Mouse (Mus musculus) mature B cell (primary cell): ENCODE results near the gene Glo1.
"Not testable (repeated sequence)": the region's sequence is repeated elsewhere in the genome, so short reads cannot be mapped to it uniquely, and the experiment has no call there.

Experiments used
- in situ Hi-C: fragments of 300-500 bp; cut with MboI; formaldehyde crosslinking; loops from 2 replicates; pipeline ENCODE4 v1.14.3; 2019

Gene Glo1

DNA sequence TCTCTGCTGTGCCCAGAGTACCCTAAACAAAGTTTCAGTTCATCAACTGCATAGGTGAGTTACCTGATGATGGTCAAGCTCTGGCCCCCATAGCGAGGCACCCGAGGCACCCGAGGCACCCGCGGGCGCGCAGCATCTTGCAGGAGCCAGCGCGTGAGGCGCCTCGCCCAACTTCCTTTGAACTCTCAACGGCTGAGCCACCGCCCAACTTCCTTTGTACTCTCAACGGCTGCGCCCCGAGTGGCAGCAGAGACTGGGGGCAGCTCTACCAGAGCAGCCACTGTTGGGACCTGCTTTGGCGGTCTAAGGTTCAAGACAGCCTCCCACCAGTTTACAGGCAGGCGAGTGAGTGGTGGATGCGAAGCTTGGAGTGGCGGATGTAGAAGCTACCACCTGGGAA is at the start of gene Glo1:
TSS of gene Glo1 (minus strand) at position 153 of the 400 bp plus-strand sequence.
- in situ Hi-C loops = not testable (repeated sequence)

DNA sequence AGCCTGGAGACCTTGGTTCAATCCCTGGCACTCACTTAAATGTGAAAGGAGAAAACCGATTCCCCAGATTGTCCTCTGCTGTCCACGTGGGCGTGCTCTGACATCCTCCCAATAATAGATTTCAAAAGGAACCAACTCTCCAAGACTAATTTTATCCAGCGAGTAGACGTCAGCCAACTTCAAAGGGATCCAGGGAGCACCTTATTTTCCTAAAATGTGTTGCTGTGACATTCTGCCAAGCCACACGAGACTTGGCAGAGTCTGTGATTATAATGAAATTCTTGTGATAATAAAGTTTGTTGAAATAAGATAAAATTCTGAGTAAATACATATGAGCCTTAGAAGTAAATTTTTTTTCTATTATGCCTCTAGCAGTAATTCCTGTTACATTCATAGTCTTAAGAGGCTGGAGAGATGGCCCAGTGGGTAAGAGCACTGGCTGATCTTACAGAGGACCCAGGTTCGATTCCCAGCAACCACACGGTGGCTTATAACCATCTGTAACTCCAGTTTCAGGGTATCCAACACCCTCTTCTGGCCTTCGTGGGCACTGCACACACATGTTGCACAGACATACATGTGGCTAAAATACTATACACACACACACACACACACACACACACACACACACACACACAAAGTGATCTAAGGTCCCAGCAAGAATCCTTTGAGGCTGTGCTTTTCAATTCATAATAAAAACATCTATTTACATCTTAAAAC is 48.5 kb upstream of the Glo1 start:
- in situ Hi-C loops = no loop called here

DNA sequence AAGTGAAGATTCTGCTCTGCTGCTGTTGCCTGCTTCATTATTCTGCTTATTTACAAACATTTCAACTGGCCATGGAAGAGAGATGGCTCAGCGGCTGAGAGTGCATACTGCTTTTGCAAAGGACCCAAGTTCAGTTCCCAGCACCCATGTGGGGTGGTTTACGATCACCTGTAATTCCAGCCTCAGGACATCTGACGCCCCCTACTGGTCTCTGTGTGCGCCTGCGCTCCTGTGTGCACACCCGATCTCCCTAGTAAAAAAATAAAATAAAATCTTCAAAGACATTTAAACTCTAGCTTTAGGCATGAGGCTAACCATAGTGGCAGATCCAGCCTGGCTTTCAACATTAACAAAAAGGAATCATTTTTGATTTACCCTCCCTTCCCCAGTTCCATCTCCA is 46.4 kb upstream of the Glo1 start:
- in situ Hi-C loops = no loop called here

DNA sequence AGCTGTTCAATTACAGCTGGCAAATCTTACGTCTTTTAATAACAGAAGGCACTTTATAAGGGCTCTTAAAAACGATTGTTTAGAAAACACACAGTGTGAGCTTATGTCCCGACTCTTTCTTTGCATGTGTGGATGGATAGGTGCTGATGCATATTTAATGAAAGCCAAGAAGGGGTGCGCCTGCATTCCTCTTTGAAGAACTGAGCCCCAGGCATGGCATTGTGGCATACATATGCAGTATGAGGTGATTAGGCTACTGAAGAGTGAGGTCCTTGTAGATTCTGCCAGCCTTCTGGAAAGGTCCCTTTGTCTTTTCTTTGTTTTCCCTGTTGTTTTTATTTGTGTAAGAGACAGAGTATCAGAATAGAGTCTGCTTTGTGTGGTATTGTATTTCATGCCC is 45.9 kb upstream of the Glo1 start:
- in situ Hi-C loops = no loop called here

DNA sequence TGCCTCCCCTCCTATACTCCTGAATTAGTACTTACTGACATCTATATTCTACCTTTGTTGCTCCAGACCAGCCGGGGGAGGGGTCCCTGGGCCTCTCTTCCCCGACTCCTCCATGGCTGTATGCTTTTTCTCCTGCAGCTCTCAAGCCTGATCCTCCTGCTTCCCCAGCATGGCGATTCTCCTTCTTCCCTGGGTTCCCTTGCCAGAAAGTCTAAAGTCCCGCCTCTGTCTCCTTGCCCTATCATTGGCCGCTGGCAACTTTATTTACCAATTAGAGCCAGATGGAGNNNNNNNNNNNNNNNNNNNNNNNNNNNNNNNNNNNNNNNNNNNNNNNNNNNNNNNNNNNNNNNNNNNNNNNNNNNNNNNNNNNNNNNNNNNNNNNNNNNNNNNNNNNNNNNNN is 38.2 kb upstream of the Glo1 start:
- in situ Hi-C loops = no loop called here

DNA sequence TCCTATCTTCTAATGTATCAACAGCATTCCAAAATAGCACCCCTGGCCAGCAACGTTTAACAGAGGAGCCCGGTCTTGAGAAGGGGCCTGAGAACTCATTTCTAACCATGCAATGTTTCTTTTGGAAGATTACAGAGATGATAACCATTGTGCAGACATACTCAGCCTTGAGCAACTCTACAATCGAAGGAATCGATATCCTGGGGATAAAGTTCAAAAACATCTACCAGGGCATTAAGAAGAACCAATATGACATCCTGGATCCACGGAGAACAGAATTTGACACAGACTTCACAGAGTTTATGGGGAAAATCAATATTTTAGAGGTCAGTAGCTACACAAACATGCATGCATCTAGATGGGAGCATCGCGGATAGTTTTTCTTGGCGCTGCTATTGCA is 36.5 kb upstream of the Glo1 start:
- in situ Hi-C loops = no loop called here

DNA sequence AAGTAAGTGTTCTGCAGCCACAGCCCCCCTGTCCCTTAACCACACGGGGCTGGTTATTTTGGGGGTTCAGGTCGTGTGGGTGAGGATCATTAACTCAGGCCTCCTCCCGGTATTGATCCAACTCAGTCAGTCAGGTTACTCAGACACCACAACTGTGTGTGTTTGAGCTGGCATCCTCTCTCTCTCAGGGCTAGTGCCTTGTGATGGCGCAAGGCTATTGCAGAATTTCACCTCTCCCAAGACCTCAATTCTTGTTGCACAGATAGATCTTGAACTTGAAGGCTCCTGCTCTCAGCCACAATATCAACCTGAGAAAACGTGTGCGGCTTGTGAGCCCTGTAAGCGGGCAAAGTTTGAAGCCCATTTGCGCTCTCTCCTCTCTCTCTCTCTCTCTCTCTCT is 35.5 kb upstream of the Glo1 start:
- in situ Hi-C loops = no loop called here

DNA sequence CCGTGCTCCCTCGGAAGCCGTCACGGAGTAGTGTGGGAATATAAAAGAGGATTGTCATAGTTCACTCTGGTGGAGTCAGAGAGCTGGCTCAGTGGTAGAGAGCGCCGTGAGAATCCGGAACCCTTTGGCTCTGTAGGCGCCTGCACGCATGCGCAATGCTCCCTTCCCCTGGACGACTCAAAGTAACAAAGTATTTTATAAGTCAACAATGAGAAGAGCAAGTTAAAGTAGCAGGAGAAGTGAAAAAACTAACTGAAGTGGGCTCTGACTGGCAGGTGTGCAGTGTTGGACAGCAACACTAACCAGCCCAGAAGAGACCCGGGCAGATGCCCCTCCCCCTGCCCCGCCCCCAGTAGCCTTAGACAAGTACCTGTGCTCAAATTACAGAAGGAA is 31.5 kb upstream of the Glo1 start:
- in situ Hi-C loops = no loop called here

DNA sequence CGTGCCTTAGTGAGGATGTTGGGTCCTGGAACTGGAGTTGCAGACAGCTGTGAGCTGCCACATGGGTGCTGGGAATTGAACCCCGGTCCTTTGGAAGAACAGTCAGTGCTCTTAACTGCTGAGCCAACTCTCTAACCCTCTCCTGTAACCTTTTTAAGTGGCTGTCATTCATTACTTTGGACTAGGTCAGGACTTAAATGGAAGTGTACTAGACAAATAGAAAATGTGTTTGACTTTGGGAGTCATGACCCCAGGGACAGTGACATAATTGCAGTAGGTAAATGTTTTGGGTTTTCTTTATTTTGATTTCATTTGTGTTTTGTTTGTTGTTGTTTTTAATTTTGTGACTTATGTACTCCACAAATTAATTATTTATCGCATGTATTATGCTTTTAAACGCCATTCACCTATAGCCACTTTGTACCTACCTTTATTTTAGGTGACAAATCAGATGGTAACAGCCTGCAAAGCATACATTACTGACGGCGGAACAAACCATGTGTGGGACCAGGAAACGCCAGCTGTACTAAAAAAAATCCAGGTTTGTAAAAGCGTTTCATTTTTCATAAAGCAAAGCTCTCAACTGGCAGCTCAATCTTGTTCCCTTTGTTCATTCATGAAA is 31.0 kb upstream of the Glo1 start:
- in situ Hi-C loops = no loop called here

DNA sequence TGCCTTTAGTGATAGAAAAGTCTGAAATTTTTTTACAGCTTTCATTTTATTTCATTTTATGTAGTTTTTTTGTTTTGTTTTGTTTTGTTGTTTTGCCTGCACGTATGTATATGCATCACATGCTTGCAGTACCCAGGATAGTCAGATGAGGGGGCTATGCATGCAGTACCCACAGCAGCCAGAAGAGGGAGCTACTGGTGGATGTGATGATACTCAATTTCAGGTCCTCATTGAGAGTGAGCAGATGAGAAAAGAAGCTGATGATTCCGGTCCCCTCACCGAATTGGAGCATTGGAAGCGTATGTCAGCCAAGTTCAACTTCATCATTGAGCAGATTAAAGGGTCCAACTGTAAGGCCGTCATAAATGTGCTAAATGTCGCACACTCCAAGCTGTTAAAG is 26.3 kb upstream of the Glo1 start:
- in situ Hi-C loops = no loop called here

DNA sequence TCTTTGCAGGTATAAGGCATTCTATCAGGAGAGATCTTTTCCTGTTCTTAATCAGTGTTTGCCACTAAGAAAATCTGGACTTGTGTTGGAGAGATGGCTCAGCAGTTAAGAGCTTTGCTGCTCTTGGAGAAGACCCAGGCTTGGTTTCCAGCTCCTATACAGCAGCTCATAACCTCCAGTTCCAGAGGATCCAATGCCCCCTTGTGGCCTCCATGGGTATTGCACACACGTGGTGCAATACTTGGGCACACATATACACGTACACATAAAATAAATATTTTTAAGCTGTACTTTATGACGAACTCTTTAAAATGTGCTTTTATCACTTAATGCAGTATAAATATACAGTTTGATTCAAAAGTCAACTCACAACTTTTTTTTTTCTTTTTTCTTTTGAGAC is 22.1 kb upstream of the Glo1 start:
- in situ Hi-C loops = no loop called here

DNA sequence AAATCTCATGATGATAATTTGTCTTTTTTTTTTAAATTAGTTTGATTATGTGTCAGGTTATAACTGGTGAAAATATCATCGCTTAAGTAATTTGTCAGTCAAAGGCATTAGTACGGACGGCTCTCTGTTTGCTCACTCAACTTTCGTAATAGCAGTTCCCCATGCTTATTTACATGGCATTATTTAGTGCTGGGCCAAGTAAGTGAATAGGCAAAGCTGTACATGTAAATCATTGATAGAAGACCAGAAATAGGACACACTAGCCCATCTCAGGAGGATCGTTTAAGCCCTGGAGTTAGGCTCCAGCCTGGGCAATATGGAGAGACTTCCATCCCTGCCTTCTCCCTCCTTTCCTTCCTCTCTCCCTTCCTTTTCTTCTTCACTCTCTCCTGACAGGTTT is 14.2 kb upstream of the Glo1 start:
- in situ Hi-C loops = no loop called here

DNA sequence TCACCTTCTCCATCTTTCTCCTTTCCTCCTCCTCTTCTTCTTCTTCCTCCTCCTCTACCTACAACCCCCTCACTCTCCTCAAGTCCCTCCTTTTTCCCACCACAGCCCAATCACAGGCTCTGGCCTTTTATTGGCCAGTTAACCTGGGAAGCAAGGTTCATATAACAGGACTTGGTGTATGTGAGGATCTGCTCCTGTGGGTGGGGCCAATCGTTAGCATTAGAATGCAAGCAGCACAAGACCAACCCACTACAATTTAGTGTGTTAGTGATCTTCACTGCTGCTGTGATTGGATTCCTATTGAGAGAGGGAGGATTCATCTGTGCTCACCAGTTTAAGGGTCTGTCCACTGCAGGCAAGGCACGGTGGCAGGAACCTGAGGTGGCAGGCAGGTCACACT is 12.3 kb upstream of the Glo1 start:
- in situ Hi-C loops = no loop called here

DNA sequence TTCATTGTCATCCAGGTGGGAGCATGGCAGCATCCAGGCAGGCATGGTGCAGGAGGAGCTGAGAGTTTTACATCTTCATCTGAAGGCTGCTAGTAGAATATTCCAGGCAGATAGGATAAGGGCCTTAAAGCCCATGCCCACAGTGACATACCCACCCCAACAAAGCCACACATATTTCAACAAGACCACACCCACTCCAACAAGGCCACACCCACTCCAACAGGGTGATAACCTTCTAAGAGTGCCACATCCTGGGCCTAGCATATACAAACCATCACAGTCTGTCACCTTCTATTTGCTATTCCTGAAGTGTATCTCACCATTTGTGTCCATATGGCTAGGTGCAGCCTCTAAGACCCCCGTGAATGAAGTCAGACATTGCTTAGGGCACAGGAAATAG is 11.0 kb upstream of the Glo1 start:
- in situ Hi-C loops = no loop called here

DNA sequence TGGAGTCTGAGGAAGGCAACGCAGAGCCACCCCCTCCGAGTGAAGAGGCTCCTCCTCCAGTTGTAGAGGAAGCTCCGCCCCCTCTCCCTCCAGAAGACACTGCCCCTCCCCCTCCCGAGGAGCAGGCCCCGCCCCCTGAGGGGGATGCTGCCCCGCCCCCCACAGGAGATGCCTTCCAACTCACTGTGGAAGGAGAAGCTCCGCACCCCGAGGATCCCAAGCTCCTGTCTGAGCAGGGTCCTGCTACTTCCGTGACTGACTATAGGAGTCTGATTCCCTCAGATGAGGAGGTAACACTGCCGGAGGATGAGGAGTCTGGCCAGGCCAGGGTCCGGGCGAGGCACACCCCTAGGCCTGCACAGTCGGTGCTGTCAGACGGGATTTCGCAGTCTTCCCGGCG is 8.7 kb upstream of the Glo1 start:
- in situ Hi-C loops = no loop called here

DNA sequence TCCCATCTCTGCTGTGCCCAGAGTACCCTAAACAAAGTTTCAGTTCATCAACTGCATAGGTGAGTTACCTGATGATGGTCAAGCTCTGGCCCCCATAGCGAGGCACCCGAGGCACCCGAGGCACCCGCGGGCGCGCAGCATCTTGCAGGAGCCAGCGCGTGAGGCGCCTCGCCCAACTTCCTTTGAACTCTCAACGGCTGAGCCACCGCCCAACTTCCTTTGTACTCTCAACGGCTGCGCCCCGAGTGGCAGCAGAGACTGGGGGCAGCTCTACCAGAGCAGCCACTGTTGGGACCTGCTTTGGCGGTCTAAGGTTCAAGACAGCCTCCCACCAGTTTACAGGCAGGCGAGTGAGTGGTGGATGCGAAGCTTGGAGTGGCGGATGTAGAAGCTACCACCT is 2.5 kb downstream of the Glo1 start, which contains the start of gene Dnah8:
TSS of gene Dnah8 (plus strand) at position 223 of the 400 bp plus-strand sequence.
- in situ Hi-C loops = not testable (repeated sequence)

DNA sequence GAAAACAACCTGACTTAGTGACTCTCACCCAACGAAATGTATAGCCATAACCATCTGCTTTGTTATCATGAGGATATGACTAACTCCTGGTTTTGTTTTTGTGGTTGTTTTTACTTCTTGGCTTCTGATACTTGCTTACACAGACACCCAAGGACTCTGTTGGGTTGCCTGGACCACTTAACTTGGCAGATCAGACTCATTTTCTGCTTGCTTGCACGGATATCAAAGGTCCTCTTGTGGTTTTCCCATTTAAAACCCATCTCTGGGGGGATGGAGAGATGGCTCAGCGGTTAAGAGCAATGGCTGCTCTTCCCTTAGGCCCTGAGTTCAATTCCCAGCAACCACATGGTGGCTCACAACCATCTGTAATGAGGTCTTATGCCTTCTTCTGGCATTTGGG is 3.5 kb downstream of the Glo1 start:
- in situ Hi-C loops = no loop called here

DNA sequence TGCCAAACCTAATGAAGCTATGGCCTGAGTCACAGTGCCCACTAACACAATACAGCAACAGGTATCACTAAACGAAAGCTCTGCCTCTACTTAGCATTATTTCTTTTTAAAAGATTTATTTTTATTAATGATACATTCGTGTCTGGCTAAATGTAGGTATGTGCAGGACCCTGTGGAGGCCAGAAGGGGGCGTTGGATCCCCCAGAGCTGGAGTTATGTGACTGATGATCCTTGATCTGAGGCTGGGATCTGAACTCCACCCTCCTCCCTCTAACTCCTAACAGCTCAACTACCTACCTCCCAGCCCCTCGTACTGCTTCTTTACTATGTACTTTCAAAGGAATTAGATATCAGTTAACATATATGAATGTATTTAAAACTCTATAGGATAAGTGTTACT is 5.2 kb downstream of the Glo1 start:
- in situ Hi-C loops = no loop called here

DNA sequence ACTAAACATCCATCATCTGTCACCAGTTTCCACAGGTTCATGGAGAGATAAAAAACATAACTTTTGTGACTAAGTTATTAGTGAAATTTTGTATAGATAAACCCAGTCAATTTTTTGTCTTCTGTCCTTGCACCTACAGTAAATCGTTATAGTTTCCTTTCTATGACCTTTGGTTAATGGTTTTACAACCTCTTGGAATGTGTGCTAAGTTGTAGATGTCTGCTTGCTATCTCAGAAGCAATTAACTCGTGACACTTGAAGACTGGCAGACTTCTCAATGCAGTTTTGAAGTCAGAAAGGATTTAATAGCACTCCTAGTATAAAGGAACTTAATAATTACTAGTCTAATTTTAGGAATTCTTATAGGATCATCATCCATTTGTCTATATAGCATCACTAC is 6.1 kb downstream of the Glo1 start:
- in situ Hi-C loops = no loop called here

DNA sequence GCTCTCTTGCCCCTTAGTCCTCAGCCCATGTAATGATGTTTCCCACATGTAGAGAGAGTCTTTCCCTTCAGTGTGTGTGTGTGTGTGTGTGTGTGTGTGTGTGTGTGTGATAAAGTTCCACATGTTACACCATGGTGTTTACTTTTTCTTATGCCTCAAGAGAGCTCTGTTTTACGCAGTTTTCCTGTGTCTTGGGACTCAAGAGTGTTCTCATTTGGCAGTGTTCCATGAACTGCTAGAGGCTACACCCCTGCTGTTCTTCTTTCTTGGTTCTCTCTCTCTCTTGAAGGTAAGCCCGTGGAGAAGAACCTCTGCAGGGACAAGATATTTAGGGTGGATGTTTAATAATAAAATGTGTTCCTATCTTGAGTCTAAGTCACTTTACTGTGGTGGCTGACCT is 7.5 kb downstream of the Glo1 start:
- in situ Hi-C loops = no loop called here

DNA sequence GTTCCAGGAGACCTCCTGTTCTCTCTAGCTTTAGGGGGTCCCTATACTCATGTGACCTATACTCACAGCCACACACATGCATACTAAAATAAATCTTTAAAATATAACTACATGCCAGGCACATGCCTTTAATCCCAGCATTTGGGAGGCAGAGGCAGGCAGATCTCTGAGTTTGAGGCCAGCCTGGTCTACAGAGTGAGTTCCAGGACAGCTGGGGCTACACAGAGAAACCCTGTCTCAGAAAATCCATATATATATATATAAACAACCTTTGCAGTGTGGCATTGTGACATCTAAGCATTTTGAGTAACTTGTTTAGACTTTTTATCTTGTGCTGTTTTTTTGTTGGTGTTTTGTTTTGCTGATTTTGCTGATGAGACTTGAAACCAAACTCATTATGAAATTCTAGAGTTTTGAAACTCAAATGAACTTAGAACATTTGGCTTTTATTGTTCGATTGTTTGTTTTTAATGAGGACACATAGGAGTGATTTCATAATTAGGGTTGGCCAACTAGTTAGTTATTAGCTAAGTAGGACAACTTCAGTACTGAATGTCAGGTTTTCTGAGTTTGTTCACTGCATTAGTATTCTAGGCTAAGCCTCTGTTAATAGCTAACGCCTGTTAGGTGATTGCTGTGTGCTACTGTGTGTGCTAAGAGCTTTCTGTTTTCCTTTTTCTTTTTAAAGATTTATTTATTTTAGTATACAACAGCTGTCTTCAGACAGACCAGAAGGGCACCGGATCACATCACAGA is 8.4 kb downstream of the Glo1 start:
- in situ Hi-C loops = no loop called here

DNA sequence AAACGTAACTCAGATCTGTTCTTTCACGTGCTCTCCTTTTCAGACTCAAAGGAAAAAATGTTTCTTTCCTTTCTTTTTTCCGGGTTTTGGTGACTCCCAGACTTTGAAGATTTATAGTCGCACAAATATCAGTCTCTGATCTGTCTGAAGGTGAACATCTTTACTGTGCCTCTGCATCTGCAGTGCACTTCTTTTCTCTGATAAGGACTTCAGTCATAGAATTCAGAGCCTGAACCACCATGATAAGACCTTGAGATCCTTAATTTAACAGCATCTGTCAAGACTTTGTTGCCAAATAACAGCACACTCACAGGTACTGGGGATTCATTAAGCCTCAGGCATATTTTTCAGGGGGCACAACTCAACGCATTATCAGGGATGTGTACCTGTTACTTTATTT is 10.5 kb downstream of the Glo1 start:
- in situ Hi-C loops = no loop called here

DNA sequence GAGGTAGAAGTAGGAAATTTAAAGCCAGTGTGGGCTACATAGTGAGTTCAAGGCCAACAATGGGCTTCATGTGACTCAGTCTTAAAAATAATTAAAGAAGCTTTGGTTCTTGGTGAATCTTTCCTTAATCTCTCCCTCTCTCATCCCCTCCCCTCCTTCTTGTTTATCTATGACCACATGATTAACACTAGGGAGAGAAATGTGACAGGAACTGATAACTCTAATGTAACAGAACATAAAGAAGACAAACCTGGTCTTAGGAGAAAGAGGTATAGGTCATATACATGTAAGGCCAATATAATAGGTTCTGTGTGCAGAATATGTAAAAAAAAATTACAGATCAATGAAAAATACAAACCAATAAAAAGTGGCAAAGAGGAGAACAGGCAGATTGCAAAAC is 13.3 kb downstream of the Glo1 start:
- in situ Hi-C loops = no loop called here
